Mouse (Mus musculus) erythroblast, embryonic 14.5 days (primary cell): Measurements from ENCODE around the gene Plac1.

ENCODE experiments used
- GATA1 ChIP-seq: IDR thresholded peaks from 2 replicates; pipeline ENCODE4 v1.6.1; 2012; ENCODE audit warnings: low read length, inconsistent platforms, mixed read lengths
- TAL1 ChIP-seq: IDR thresholded peaks from 3 replicates; pipeline ENCODE4 v1.6.1; 2012; ENCODE audit warnings: low read length, inconsistent platforms, mixed read lengths

DNA sequence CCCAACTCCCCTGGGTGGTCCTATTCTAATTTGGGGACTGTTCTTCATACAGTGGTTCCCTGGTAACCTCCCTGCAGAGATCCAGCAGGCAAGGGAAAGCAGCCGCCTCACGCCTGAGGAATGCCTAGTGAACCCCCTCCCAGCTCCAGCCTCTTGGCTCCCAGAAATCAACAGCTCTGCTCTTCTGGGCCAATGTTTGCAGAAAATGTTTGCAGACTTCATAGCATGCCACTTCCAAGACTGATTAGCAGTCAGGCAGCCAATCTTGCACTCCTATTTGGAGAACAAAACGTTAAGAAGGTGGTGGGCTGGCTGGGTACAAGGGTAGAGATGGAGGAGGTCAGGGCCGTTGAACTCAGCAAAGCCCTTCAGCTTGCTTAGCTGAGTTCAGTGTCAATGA is 78.3 kb downstream of the Plac1 start:
- TF ChIP-seq GATA1: no peak
- no peak for TF ChIP-seq TAL1
